16 mouse cellular contexts compared by ENCODE assay signal in genomic region chr5:30107186-30107585, GRCm38 (mm10). TPM values are rescaled to one million over a fixed set of nuclear protein-coding genes. Genes with fewer than 3 reads are reported as not detected.
DNase-seq lines count a peak whose midpoint lies in the region; ATAC-seq and TF ChIP-seq lines count a peak whose summit lies in the region.
"Had no signal": no experiment of that assay in that cellular context is flagged by ENCODE, and none has a peak within 500 bp of the region (broad histone marks: within the 10 kb centered on the region; RNA-seq: fewer than 3 reads in every experiment).

No protein-coding gene starts in this region.

- H3K36me3 ChIP-seq in embryonic facial prominence, embryonic 11.5 days (replicated peaks; ENCODE audit: control insufficient read depth, insufficient read depth, low read depth, low read length): no peaks in the 10 kb centered on the region
- H3K36me3 ChIP-seq in hindbrain, embryonic 13.5 days: peaks cover under 1% of the 10 kb centered on the region; the same call in 1 of the 2 replicates
- H3K36me3 ChIP-seq in midbrain, postnatal 0 days (ENCODE audit: insufficient read depth, low read length): no peaks in the 10 kb centered on the region
- H3K36me3 ChIP-seq: limb, embryonic 13.5 days had no signal

- H3K4me1 ChIP-seq in embryonic facial prominence, embryonic 11.5 days (ENCODE audit: control insufficient read depth, insufficient read depth, low read length): peaks cover 30% of the 10 kb centered on the region
- H3K4me1 ChIP-seq in hindbrain, embryonic 13.5 days (replicated peaks): peaks cover 73% of the 10 kb centered on the region
- peaks cover 14% of the 10 kb centered on the region for H3K4me1 ChIP-seq in midbrain, postnatal 0 days (ENCODE audit: insufficient read depth, low read length)
- no peaks in the 10 kb centered on the region for H3K4me1 ChIP-seq in cerebellum, adult 2 months (ENCODE audit: control insufficient read depth, insufficient read depth, low read length)

- no peak for TF ChIP-seq CTCF in midbrain, postnatal 0 days (IDR thresholded peaks at IDR 0.05)
- no peak for TF ChIP-seq CTCF in cerebellum, adult 2 months (IDR thresholded peaks at IDR 0.05; ENCODE audit: borderline replicate concordance, insufficient read depth, low read depth, low read length)

- H3K9ac ChIP-seq in embryonic facial prominence, embryonic 11.5 days (replicated peaks; ENCODE audit: low read length): peak overlapping the region; percentile 6; the same call in 1 of the 2 replicates
- peak overlapping the region; percentile 88 for H3K9ac ChIP-seq in hindbrain, embryonic 13.5 days
- H3K9ac ChIP-seq in midbrain, postnatal 0 days (replicated peaks; ENCODE audit: low read length, poor library complexity, severe bottlenecking): no peak overlapping the region

- H3K4me2 ChIP-seq in embryonic facial prominence, embryonic 11.5 days (ENCODE audit: low read depth, low read length): no peak overlapping the region
- peak overlapping the region; percentile 96 for H3K4me2 ChIP-seq in hindbrain, embryonic 13.5 days
- H3K4me2 ChIP-seq in midbrain, postnatal 0 days (ENCODE audit: low read depth, low read length, poor library complexity, severe bottlenecking): peak overlapping the region; percentile 99; the same call in 1 of the 2 replicates
- H3K4me2 ChIP-seq: limb, embryonic 13.5 days had no signal

- DNase-seq in embryo, embryonic 10 days (ENCODE audit: low spot score): peak; percentile 69
- no peak for DNase-seq in embryo, embryonic 9.5 days (ENCODE audit: extremely low spot score)
- peak; percentile 54 for DNase-seq in embryonic facial prominence, embryonic 11.5 days (ENCODE audit: low spot score)
- DNase-seq in midbrain, postnatal 0 days (ENCODE audit: low spot score): peak; percentile 68
- DNase-seq in spleen, postnatal 36 days (ENCODE audit: low spot score in 2 of 2): no peak
- no peak for DNase-seq in cerebellum, adult 2 months
- DNase-seq: adrenal gland, adult 8-10 months; cerebellum, adult 9-10 months; thymus, postnatal 36 days had no signal

- 4% methylated on average over 7 of the region's 7 CpGs for WGBS in embryonic facial prominence, embryonic 11.5 days
- WGBS in hindbrain, embryonic 13.5 days: 0% methylated on average over 7 of the region's 7 CpGs
- 9% methylated on average over 7 of the region's 7 CpGs for WGBS in midbrain, postnatal 0 days
- WGBS in cerebellum, adult 2 months: 20% methylated on average over 7 of the region's 7 CpGs

- ATAC-seq in embryonic facial prominence, embryonic 11.5 days (replicated peaks; ENCODE audit: insufficient number of reproducible peaks, low FRiP score, low TSS enrichment, low read depth): 0 out of 2 replicates have a peak, but pooled peaks have one; percentile 26
- peak; percentile 34 for ATAC-seq in hindbrain, embryonic 13.5 days (ENCODE audit: low FRiP score)
- ATAC-seq in midbrain, postnatal 0 days (ENCODE audit: low FRiP score): no peak
- ATAC-seq in inflammation-experienced regulatory T-cells, adult 6 months: no peak
- ATAC-seq: lung, postnatal 0 days had no signal

- no peak for TF ChIP-seq POLR2A in cerebellum, adult 2 months (IDR thresholded peaks at IDR 0.05; ENCODE audit: borderline replicate concordance, insufficient read depth, low read length)

- H3K4me3 ChIP-seq in embryonic facial prominence, embryonic 11.5 days (ENCODE audit: low read depth, low read length): no peak overlapping the region
- peak overlapping the region; percentile 77 for H3K4me3 ChIP-seq in hindbrain, embryonic 13.5 days
- no peak overlapping the region for H3K4me3 ChIP-seq in midbrain, postnatal 0 days (ENCODE audit: low read depth, low read length)
- no peak overlapping the region for H3K4me3 ChIP-seq in cerebellum, adult 2 months (replicated peaks; ENCODE audit: insufficient read depth, low read depth, low read length)
- H3K4me3 ChIP-seq: erythroblast, embryonic 14.5 days; limb, embryonic 13.5 days had no signal

- H3K27me3 ChIP-seq in embryonic facial prominence, embryonic 11.5 days (ENCODE audit: control insufficient read depth, insufficient read depth, low read length): peaks cover 35% of the 10 kb centered on the region
- peaks cover 16% of the 10 kb centered on the region for H3K27me3 ChIP-seq in hindbrain, embryonic 13.5 days
- H3K27me3 ChIP-seq in midbrain, postnatal 0 days (ENCODE audit: insufficient read depth, low read length): no peaks in the 10 kb centered on the region
- peaks cover 7% of the 10 kb centered on the region; the same call in 1 of the 2 replicates for H3K27me3 ChIP-seq in cerebellum, adult 2 months (ENCODE audit: control insufficient read depth, insufficient read depth, low read length)

- no peak overlapping the region for H3K27ac ChIP-seq in embryonic facial prominence, embryonic 11.5 days (replicated peaks; ENCODE audit: low read depth, low read length)
- H3K27ac ChIP-seq in hindbrain, embryonic 13.5 days: peak overlapping the region; percentile 91
- peak overlapping the region; percentile 51 for H3K27ac ChIP-seq in midbrain, postnatal 0 days (ENCODE audit: low read depth, low read length)
- H3K27ac ChIP-seq in cerebellum, adult 2 months (ENCODE audit: insufficient read depth, low read length): no peak overlapping the region
- H3K27ac ChIP-seq: limb, embryonic 13.5 days had no signal

- no peaks in the 10 kb centered on the region for H3K9me3 ChIP-seq in embryonic facial prominence, embryonic 11.5 days (replicated peaks; ENCODE audit: control insufficient read depth, low read length)
- no peaks in the 10 kb centered on the region for H3K9me3 ChIP-seq in hindbrain, embryonic 13.5 days
- H3K9me3 ChIP-seq in midbrain, postnatal 0 days (ENCODE audit: low read length): no peaks in the 10 kb centered on the region
- H3K9me3 ChIP-seq: limb, embryonic 13.5 days had no signal

RNA-seq across cellular contexts. Expression of gene 3110082J24Rik, which starts 1.3 kb away (rescaled TPM):
- 0.62 and 0.85 TPM in 2 replicates for polyA plus RNA-seq in embryonic facial prominence, embryonic 11.5 days (2014; fragmentation: Nextera tagmentation; extraction: Ambion mirVana)
- 6.4 and 7.2 TPM in 2 replicates for polyA plus RNA-seq in hindbrain, embryonic 13.5 days (2015; fragmentation: Nextera tagmentation; extraction: Ambion mirVana)
- 3.3 and 4.3 TPM in 2 replicates for total RNA-seq in midbrain, postnatal 0 days (2014; rRNA removed)
- polyA plus RNA-seq in midbrain, postnatal 0 days (2015; fragmentation: Nextera tagmentation; extraction: Ambion mirVana): 2.6 and 3.8 TPM in 2 replicates
- polyA plus RNA-seq in inflammation-experienced regulatory T-cells, adult 6 months (2017; shearing (Covaris generic)): not detected
- 7.0 and 7.6 TPM in 2 replicates for polyA plus RNA-seq in cerebellum, adult 2 months (2012; rRNA removed)
- total RNA-seq: adrenal gland, adult 8-10 months; granulocyte monocyte progenitor cell, adult 5-6 weeks had no signal
- polyA plus RNA-seq: erythroblast, embryonic 14.5 days; limb, embryonic 13.5 days; lung, postnatal 0 days; spleen, adult 2 months had no signal

RNA-seq across cellular contexts. Expression of gene Garem2, which starts 2.2 kb away (rescaled TPM):
- 3.1 TPM in 2 replicates for polyA plus RNA-seq in embryonic facial prominence, embryonic 11.5 days (2014; fragmentation: Nextera tagmentation; extraction: Ambion mirVana)
- polyA plus RNA-seq in hindbrain, embryonic 13.5 days (2015; fragmentation: Nextera tagmentation; extraction: Ambion mirVana): 14.0 and 15.0 TPM in 2 replicates
- total RNA-seq in midbrain, postnatal 0 days (2014; rRNA removed): 18.1 and 20.6 TPM in 2 replicates
- polyA plus RNA-seq in midbrain, postnatal 0 days (2015; fragmentation: Nextera tagmentation; extraction: Ambion mirVana): 8.9 and 9.9 TPM in 2 replicates
- polyA plus RNA-seq in inflammation-experienced regulatory T-cells, adult 6 months (2017; shearing (Covaris generic)): not detected
- 23.7 and 25.6 TPM in 2 replicates for polyA plus RNA-seq in cerebellum, adult 2 months (2012; rRNA removed)
- total RNA-seq: granulocyte monocyte progenitor cell, adult 5-6 weeks had no signal
- polyA plus RNA-seq: erythroblast, embryonic 14.5 days; spleen, adult 2 months had no signal

RNA-seq across cellular contexts. Expression of gene Tyms, which starts 33.8 kb away (rescaled TPM):
- polyA plus RNA-seq in embryonic facial prominence, embryonic 11.5 days (2014; fragmentation: Nextera tagmentation; extraction: Ambion mirVana): 409 and 418 TPM in 2 replicates
- polyA plus RNA-seq in hindbrain, embryonic 13.5 days (2015; fragmentation: Nextera tagmentation; extraction: Ambion mirVana): 67.9 and 68.8 TPM in 2 replicates
- 9.1 and 11.3 TPM in 2 replicates for total RNA-seq in midbrain, postnatal 0 days (2014; rRNA removed)
- 17.8 and 21.2 TPM in 2 replicates for polyA plus RNA-seq in midbrain, postnatal 0 days (2015; fragmentation: Nextera tagmentation; extraction: Ambion mirVana)
- 100 to 1,000 TPM in 1 of 3 experiments, 10 to 100 TPM in 2; 65.9 to 350 (median 91.1) TPM for polyA plus RNA-seq in inflammation-experienced regulatory T-cells, adult 6 months (2017; shearing (Covaris generic))
- polyA plus RNA-seq in cerebellum, adult 2 months (2012; rRNA removed): 3.5 and 4.5 TPM in 2 replicates

RNA-seq across cellular contexts. Expression of gene Hadha, which starts 47.8 kb away (rescaled TPM):
- polyA plus RNA-seq in embryonic facial prominence, embryonic 11.5 days (2014; fragmentation: Nextera tagmentation; extraction: Ambion mirVana): 101 and 102 TPM in 2 replicates
- 76.1 and 84.3 TPM in 2 replicates for polyA plus RNA-seq in hindbrain, embryonic 13.5 days (2015; fragmentation: Nextera tagmentation; extraction: Ambion mirVana)
- total RNA-seq in midbrain, postnatal 0 days (2014; rRNA removed): 42.3 and 54.1 TPM in 2 replicates
- polyA plus RNA-seq in midbrain, postnatal 0 days (2015; fragmentation: Nextera tagmentation; extraction: Ambion mirVana): 58.7 and 59.8 TPM in 2 replicates
- polyA plus RNA-seq in inflammation-experienced regulatory T-cells, adult 6 months (2017; shearing (Covaris generic)): 10 to 100 TPM; 79.2 to 82.8 (median 79.2) TPM
- 88.2 and 89.6 TPM in 2 replicates for polyA plus RNA-seq in cerebellum, adult 2 months (2012; rRNA removed)

RNA-seq across cellular contexts. Expression of gene Hadhb, which starts 47.9 kb away (rescaled TPM):
- 133 and 139 TPM in 2 replicates for polyA plus RNA-seq in embryonic facial prominence, embryonic 11.5 days (2014; fragmentation: Nextera tagmentation; extraction: Ambion mirVana)
- 65.0 and 70.7 TPM in 2 replicates for polyA plus RNA-seq in hindbrain, embryonic 13.5 days (2015; fragmentation: Nextera tagmentation; extraction: Ambion mirVana)
- 49.9 and 56.8 TPM in 2 replicates for total RNA-seq in midbrain, postnatal 0 days (2014; rRNA removed)
- 41.1 and 47.0 TPM in 2 replicates for polyA plus RNA-seq in midbrain, postnatal 0 days (2015; fragmentation: Nextera tagmentation; extraction: Ambion mirVana)
- polyA plus RNA-seq in inflammation-experienced regulatory T-cells, adult 6 months (2017; shearing (Covaris generic)): 100 to 1,000 TPM; 114 to 157 (median 125) TPM
- 129 and 148 TPM in 2 replicates for polyA plus RNA-seq in cerebellum, adult 2 months (2012; rRNA removed)

Comparison
In these comparisons a context has a peak if more than half of its experiments do, and no peak if none do; other contexts are left out.
1. DNase-seq: peak in embryo, embryonic 10 days (single experiment), embryonic facial prominence, embryonic 11.5 days (single experiment) and midbrain, postnatal 0 days (single experiment); none in embryo, embryonic 9.5 days (single experiment), spleen, postnatal 36 days (0 of 2) and cerebellum, adult 2 months (0 of 2).
2. ATAC-seq: peak in embryonic facial prominence, embryonic 11.5 days (single experiment) and hindbrain, embryonic 13.5 days (single experiment); none in midbrain, postnatal 0 days (single experiment) and inflammation-experienced regulatory T-cells, adult 6 months (single experiment).
3. H3K27ac ChIP-seq: peak in hindbrain, embryonic 13.5 days (single experiment) and midbrain, postnatal 0 days (single experiment); none in embryonic facial prominence, embryonic 11.5 days (single experiment) and cerebellum, adult 2 months (single experiment).